Mouse (Mus musculus) kidney, embryonic 14.5 days (tissue): Measurements from ENCODE around the gene Reg3b. TPM values are rescaled to one million over a fixed set of nuclear protein-coding genes. Genes with fewer than 3 reads are reported as not detected.

Experiments
- ATAC-seq: fragments of 200-750 bp; cut with Nextera tagmentation; 2 replicates; pipeline ENCODE4 v1.8.0; 2017; ENCODE audit warnings: moderate number of reproducible peaks, mild to moderate bottlenecking, moderate TSS enrichment, moderate library complexity; ENCODE audit not compliant: low FRiP score, low TSS enrichment
- H3K27ac ChIP-seq: fragments of 300-500 bp; sonication (generic); 2 replicates; pipeline ENCODE4 v1.5.1; 2014; ENCODE audit warnings: low read depth, mild to moderate bottlenecking, low read length, moderate library complexity, mixed read lengths
- H3K27me3 ChIP-seq: fragments of 300-500 bp; sonication (generic); 2 replicates; pipeline ENCODE4 v1.6.1; 2014; ENCODE audit warnings: mild to moderate bottlenecking, low read length; ENCODE audit not compliant: control insufficient read depth, insufficient read depth
- H3K36me3 ChIP-seq: fragments of 300-500 bp; sonication (generic); 2 replicates; pipeline ENCODE4 v1.6.1; 2014; ENCODE audit warnings: low read length, mixed read lengths; ENCODE audit not compliant: control insufficient read depth, insufficient read depth
- H3K4me1 ChIP-seq: fragments of 300-500 bp; sonication (generic); 2 replicates; pipeline ENCODE4 v1.6.1; 2014; ENCODE audit warnings: low read length, mixed read lengths; ENCODE audit not compliant: control insufficient read depth, insufficient read depth
- H3K4me2 ChIP-seq: fragments of 300-500 bp; sonication (generic); replicated peaks from 2 replicates; pipeline ENCODE4 v1.6.1; 2014; ENCODE audit warnings: low read depth, mild to moderate bottlenecking, low read length
- H3K4me3 ChIP-seq: fragments of 300-500 bp; sonication (generic); 2 replicates; pipeline ENCODE4 v1.5.1; 2014; ENCODE audit warnings: mild to moderate bottlenecking, low read length
- H3K9ac ChIP-seq: fragments of 300-500 bp; sonication (generic); 2 replicates; pipeline ENCODE4 v1.6.1; 2014; ENCODE audit warnings: low read depth, mild to moderate bottlenecking, low read length, moderate library complexity
- H3K9me3 ChIP-seq: fragments of 300-500 bp; sonication (generic); 2 replicates; pipeline ENCODE4 v1.6.1; 2016; ENCODE audit warnings: low read length; ENCODE audit not compliant: control insufficient read depth
- WGBS: fragments of 180-500 bp; shearing (Covaris S2); extraction: QIAGEN DNeasy Blood & Tissue Kit; methylation state at CpG from one replicate; pipeline ENCODE4 v1.1.7; 2014; 5-methylcytosine and 5-hydroxymethylcytosine counted together
- polyA plus RNA-seq: library from polyadenylated mRNA; unstranded; fragments of >200 nt; fragmentation: Nextera tagmentation; extraction: Ambion mirVana; gene quantifications from 2 replicates; pipeline ENCODE4 v1.2.1, GENCODE M21; 2014

Gene Reg3b
- polyA plus RNA-seq, result not detected in 2 replicates

GRCm38 (mm10) chr6:78370357-78370756 lies at the start of gene Reg3b:
Reg3b (plus strand) TSS chr6:78370657.
- no peak for ATAC-seq
- no peaks in the 10 kb centered on the region for H3K4me1 ChIP-seq
- H3K9ac ChIP-seq, result no peak within 1 kb of the TSS
- no peak within 1 kb of the TSS for H3K4me3 ChIP-seq
- H3K9me3 ChIP-seq, result no peaks in the 10 kb centered on the region
- 76% methylated on average over 2 of the region's 2 CpGs for WGBS
- no peaks in the 10 kb centered on the region for H3K36me3 ChIP-seq
- no peaks in the 10 kb centered on the region for H3K27me3 ChIP-seq
- H3K27ac ChIP-seq, result no peak within 1 kb of the TSS
- no peak within 1 kb of the TSS for H3K4me2 ChIP-seq

GRCm38 (mm10) chr6:78327798-78328197 lies 42.7 kb upstream of the Reg3b start:
- no peak for ATAC-seq
- Histone ChIP-seq H3K27ac (no peak overlapping the region), H3K36me3 (no peaks in the 10 kb centered on the region), H3K4me2 (no peak overlapping the region), H3K4me1 (no peaks in the 10 kb centered on the region), H3K4me3 (no peak overlapping the region), H3K9me3 (no peaks in the 10 kb centered on the region), H3K9ac (no peak overlapping the region), H3K27me3 (no peaks in the 10 kb centered on the region)

DNA sequence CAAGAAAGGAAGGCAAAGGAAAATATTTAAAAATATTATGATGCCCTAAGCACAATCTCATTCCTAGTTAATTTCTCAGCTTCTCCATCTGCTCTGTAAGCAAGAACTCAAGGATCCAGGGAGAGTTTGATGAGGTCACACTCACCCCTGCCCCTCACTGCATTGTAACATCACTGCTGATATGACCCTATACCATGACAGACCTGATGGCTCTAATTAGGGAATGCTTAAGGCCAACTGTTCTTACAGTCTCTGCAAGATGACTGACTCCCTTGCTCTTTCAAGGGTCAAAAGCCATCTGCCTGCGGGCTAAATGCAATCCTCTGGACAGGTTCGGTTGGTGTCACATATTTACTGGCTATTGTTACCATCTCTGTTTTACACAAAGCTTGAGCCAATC lies 41.3 kb upstream of the Reg3b start:
- Histone ChIP-seq H3K9me3 (no peaks in the 10 kb centered on the region), H3K9ac (no peak overlapping the region), H3K27ac (no peak overlapping the region), H3K36me3 (no peaks in the 10 kb centered on the region), H3K4me2 (no peak overlapping the region), H3K4me1 (no peaks in the 10 kb centered on the region), H3K27me3 (no peaks in the 10 kb centered on the region), H3K4me3 (no peak overlapping the region)
- ATAC-seq, result no peak
- WGBS, result 59% methylated on average over 2 of the region's 2 CpGs

DNA sequence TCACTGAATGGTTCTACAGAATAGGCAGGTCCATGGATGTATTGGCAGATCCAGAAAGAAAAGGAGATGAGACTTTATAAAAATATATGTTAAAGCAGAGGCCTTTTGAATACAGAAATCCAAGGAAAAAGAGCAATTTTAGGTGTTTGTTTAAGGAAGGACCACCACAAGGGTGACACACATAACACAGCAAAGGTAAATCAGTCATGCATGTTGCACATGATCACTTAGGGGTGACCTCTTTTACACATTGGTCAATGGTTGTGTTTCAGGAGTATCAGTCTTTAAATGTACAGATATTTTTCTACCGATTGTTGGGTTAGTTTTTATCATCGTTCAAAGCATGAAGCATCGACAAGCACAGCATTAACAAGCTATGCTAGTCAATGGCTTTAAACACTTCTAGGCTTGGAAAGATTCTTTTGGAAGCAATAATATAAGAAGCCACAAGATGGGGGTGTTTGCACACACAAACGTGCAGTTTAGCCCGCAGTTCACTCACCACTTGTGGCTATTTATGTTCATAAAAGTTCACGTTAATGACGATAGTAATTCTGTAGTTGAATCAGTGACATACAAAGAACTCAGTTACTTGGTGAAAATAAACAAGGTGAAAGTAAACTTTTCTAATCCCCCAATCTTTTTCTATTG lies 38.4 kb upstream of the Reg3b start:
- no peak for ATAC-seq
- Histone ChIP-seq H3K9ac (no peak overlapping the region), H3K36me3 (no peaks in the 10 kb centered on the region), H3K27ac (no peak overlapping the region), H3K9me3 (no peaks in the 10 kb centered on the region), H3K4me1 (no peaks in the 10 kb centered on the region), H3K4me2 (no peak overlapping the region), H3K4me3 (no peak overlapping the region), H3K27me3 (no peaks in the 10 kb centered on the region)
- WGBS, result 42% methylated on average over 7 of the region's 7 CpGs

- Histone ChIP-seq H3K36me3 (no peaks in the 10 kb centered on the region), H3K4me2 (no peak overlapping the region), H3K4me1 (no peaks in the 10 kb centered on the region), H3K9me3 (no peaks in the 10 kb centered on the region), H3K9ac (no peak overlapping the region), H3K4me3 (no peak overlapping the region), H3K27ac (no peak overlapping the region), H3K27me3 (no peaks in the 10 kb centered on the region)
- ATAC-seq, result no peak
Measured at GRCm38 (mm10) chr6:78340296-78340695, 30.2 kb upstream of the Reg3b start.

GRCm38 (mm10) chr6:78341689-78342088 lies 28.8 kb upstream of the Reg3b start:
- Histone ChIP-seq H3K9ac (no peak overlapping the region), H3K4me2 (no peak overlapping the region), H3K9me3 (no peaks in the 10 kb centered on the region), H3K36me3 (no peaks in the 10 kb centered on the region), H3K4me1 (no peaks in the 10 kb centered on the region), H3K27me3 (no peaks in the 10 kb centered on the region), H3K4me3 (no peak overlapping the region), H3K27ac (no peak overlapping the region)
- 62% methylated on average over 2 of the region's 2 CpGs for WGBS
- ATAC-seq, result no peak

GRCm38 (mm10) chr6:78361971-78362563 lies 8.4 kb upstream of the Reg3b start:
- H3K4me1 ChIP-seq, result no peaks in the 10 kb centered on the region
- H3K27me3 ChIP-seq, result no peaks in the 10 kb centered on the region
- 58% methylated on average over 2 of the region's 2 CpGs for WGBS
- no peak overlapping the region for H3K4me2 ChIP-seq
- no peaks in the 10 kb centered on the region for H3K36me3 ChIP-seq
- H3K4me3 ChIP-seq, result no peak overlapping the region
- no peak overlapping the region for H3K27ac ChIP-seq
- H3K9ac ChIP-seq, result no peak overlapping the region
- H3K9me3 ChIP-seq, result no peaks in the 10 kb centered on the region
- ATAC-seq, result no peak

DNA sequence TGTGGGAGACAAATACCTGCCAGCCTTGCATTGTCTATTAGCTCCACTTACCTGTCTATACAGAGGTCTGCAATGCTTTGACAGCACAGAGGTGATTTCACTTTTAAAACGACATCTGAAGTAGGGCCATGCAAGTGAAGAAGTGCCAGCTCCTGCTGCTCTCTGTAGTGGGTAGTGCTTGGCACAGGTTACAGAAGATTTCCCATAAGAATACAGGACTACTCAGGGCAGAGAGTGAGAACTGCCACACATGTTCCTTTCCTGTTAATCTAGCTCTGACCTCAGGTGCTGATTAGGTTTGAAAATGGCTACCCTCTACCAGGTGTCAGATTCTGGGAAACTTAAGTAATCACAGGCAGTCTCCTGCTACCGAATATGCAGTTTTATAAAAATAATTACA lies 8.3 kb downstream of the Reg3b start, which contains the start of gene Reg3d:
Reg3d (minus strand) TSS at position 101 of the 400 bp plus-strand sequence.
- ATAC-seq, result no peak
- H3K4me3 ChIP-seq, result no peak within 1 kb of the TSS
- WGBS, result 74% methylated on average over 2 of the region's 2 CpGs
- H3K27me3 ChIP-seq, result no peaks in the 10 kb centered on the region
- no peaks in the 10 kb centered on the region for H3K9me3 ChIP-seq
- H3K4me1 ChIP-seq, result no peaks in the 10 kb centered on the region
- no peak within 1 kb of the TSS for H3K27ac ChIP-seq
- H3K4me2 ChIP-seq, result no peak within 1 kb of the TSS
- no peaks in the 10 kb centered on the region for H3K36me3 ChIP-seq
- H3K9ac ChIP-seq, result no peak within 1 kb of the TSS

DNA sequence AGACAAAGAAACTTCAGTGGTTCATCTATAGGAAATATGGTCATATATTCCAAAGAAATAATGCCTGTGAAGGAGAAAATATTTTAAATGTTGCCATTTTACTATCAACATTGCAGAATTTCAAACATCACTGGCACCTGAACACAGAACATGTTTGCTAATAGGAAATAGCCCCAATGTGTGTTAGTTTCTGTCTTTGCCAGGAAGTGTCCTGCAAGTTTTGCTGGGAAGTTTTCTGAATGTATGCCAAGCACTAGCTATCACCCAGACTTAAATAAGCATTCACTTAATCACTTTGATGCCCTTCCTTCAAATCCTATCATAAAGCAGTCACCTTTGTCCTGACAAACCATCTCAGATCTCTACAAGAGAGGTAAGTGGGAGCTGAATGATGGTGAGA lies 10.0 kb downstream of the Reg3b start, which contains the start of gene Reg3a:
Reg3a (plus strand) TSS at position 301 of the 400 bp plus-strand sequence.
- Histone ChIP-seq H3K27ac (no peak within 1 kb of the TSS), H3K9me3 (no peaks in the 10 kb centered on the region), H3K4me3 (no peak within 1 kb of the TSS), H3K27me3 (no peaks in the 10 kb centered on the region), H3K36me3 (no peaks in the 10 kb centered on the region), H3K4me1 (no peaks in the 10 kb centered on the region), H3K9ac (no peak within 1 kb of the TSS), H3K4me2 (no peak within 1 kb of the TSS)
- ATAC-seq, result no peak
